Mouse (Mus musculus) brain, embryonic 14.5 days (tissue): ENCODE results near the gene Mtm1.

Source experiments
- CTCF ChIP-seq: fragments of 200-500 bp; IDR thresholded peaks from 2 replicates; pipeline ENCODE4 v1.5.1; 2012; ENCODE audit warnings: inconsistent platforms, mild to moderate bottlenecking, moderate library complexity, borderline replicate concordance; ENCODE audit not compliant: insufficient read depth, insufficient read length; ENCODE audit errors: extremely low read depth
- POLR2A ChIP-seq: fragments of 200-500 bp; IDR thresholded peaks from 2 replicates; pipeline ENCODE4 v1.6.1; 2012; ENCODE audit warnings: mild to moderate bottlenecking, inconsistent platforms, borderline replicate concordance; ENCODE audit not compliant: poor library complexity, insufficient read depth, insufficient read length, severe bottlenecking; ENCODE audit errors: extremely low read depth

DNA sequence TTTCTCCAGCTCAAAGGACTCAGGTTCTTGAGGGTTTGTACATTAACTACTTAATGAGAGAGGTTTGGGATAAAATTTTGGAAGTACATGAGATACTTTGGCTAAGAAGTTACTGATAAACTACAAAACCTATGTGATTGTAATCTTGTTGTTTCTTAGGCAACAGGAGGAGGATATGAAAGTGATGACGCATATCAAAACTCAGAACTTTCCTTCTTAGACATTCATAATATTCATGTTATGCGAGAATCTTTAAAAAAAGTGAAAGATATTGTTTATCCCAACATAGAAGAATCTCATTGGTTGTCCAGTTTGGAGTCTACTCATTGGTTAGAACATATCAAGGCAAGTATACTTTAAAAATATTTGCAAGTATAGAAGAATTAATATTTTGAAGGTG is 85.4 kb downstream of the Mtm1 start:
- no peak for TF ChIP-seq CTCF
- no peak for TF ChIP-seq POLR2A
